Mouse (Mus musculus) ES-Bruce4 (cell line): ENCODE measurements around the gene Pgap3. TPM values are rescaled to one million over a fixed set of nuclear protein-coding genes. Genes with fewer than 3 reads are reported as not detected.

ENCODE experiments used
- H3K27ac ChIP-seq: 2 replicates; pipeline ENCODE4 v1.5.1; 2012; ENCODE audit warnings: low read length, inconsistent platforms; ENCODE audit not compliant: insufficient read depth
- H3K27me3 ChIP-seq: 2 replicates; pipeline ENCODE4 v1.6.1; 2012; ENCODE audit warnings: mild to moderate bottlenecking, low read length, inconsistent platforms; ENCODE audit not compliant: control insufficient read depth, poor library complexity, insufficient read depth, severe bottlenecking
- H3K36me3 ChIP-seq: 2 replicates; pipeline ENCODE4 v1.6.1; 2012; ENCODE audit warnings: inconsistent platforms, mild to moderate bottlenecking, low read length, moderate library complexity; ENCODE audit not compliant: control insufficient read depth, poor library complexity, insufficient read depth, severe bottlenecking
- H3K4me1 ChIP-seq: one replicate; pipeline ENCODE4 v1.8.1; 2011; ENCODE audit warnings: low read length; ENCODE audit not compliant: control insufficient read depth, insufficient read depth
- H3K4me3 ChIP-seq: 2 replicates; pipeline ENCODE4 v1.5.1; 2011; ENCODE audit warnings: low read depth, mild to moderate bottlenecking, low read length
- H3K9ac ChIP-seq: 2 replicates; pipeline ENCODE4 v1.6.1; 2012; ENCODE audit warnings: low read depth, mild to moderate bottlenecking, inconsistent platforms; ENCODE audit not compliant: poor library complexity, severe bottlenecking
- H3K9me3 ChIP-seq: replicated peaks from 2 replicates; pipeline ENCODE4 v1.6.1; 2012; ENCODE audit warnings: mild to moderate bottlenecking, low read length, inconsistent platforms; ENCODE audit not compliant: control insufficient read depth, poor library complexity, insufficient read depth, severe bottlenecking
- CTCF ChIP-seq: IDR thresholded peaks from one replicate; pipeline ENCODE4 v1.8.1; 2011; ENCODE audit warnings: low read depth, low read length
- EP300 ChIP-seq: IDR thresholded peaks from 2 replicates; pipeline ENCODE4 v1.6.1; 2011; ENCODE audit warnings: low read depth, low read length; ENCODE audit not compliant: insufficient read depth
- POLR2A ChIP-seq: IDR thresholded peaks from one replicate; pipeline ENCODE4 v1.8.1; 2011; ENCODE audit warnings: low read length; ENCODE audit not compliant: insufficient read depth
- polyA plus RNA-seq: library from polyadenylated mRNA; stranded (reverse); fragments of >200 nt; gene quantifications from 2 replicates; pipeline ENCODE4 v1.2.4, GENCODE M21; 2011; ENCODE audit warnings: low read depth; ENCODE audit not compliant: missing spikeins, insufficient read depth, insufficient read length

The Pgap3 gene
- polyA plus RNA-seq, 1 experiment, result 5.0 TPM

DNA sequence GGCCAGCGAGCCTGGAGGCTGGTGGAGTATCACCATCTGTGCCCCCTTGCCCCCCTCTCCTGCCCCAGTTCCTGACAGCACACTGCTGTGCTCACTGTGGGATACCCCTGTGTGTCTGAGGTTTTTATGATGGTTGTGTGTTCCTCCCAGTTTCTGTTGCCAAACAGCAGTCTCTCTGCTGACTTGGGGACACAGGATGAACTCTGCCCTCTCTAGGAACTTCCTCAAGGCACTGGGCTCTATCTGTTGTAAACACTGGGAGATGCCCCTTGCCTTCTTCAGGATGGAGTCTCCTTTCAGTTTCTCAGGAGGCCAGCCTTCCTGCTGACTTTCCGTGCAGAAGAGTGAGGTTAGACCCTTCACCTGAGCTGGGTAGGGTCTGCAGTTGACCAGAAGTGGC lies 13.9 kb upstream of the Pgap3 start:
- H3K9ac ChIP-seq, result no peak overlapping the region
- H3K4me1 ChIP-seq, result peaks cover 6% of the 10 kb centered on the region
- no peaks in the 10 kb centered on the region for H3K9me3 ChIP-seq
- no peak for TF ChIP-seq CTCF
- TF ChIP-seq EP300, result no peak
- TF ChIP-seq POLR2A, result no peak
- no peaks in the 10 kb centered on the region for H3K36me3 ChIP-seq
- no peaks in the 10 kb centered on the region for H3K27me3 ChIP-seq
- no peak overlapping the region for H3K27ac ChIP-seq
- H3K4me3 ChIP-seq, result no peak overlapping the region

DNA sequence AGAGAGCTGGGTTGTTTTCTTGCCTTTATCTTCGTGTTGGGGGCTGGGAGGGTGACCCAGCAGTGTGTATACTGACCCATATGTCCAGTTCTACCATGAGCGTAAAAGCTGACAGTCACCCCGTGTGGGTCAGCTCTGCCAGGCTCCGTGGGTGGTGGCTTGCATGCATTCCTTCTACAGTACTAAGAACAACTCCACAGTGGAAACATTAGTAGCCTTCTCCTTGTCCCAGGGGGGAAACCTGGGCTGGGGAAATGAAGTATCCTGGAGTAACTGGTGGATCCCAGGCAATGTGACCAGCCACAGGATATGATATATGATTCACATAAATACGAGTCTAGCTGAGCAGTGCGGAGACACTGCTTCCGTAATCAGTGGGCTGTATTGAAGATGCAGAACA lies 13.4 kb upstream of the Pgap3 start:
- Histone ChIP-seq H3K27me3 (no peaks in the 10 kb centered on the region), H3K36me3 (no peaks in the 10 kb centered on the region), H3K4me1 (peaks cover 10% of the 10 kb centered on the region), H3K4me3 (no peak overlapping the region), H3K9me3 (no peaks in the 10 kb centered on the region), H3K27ac (no peak overlapping the region), H3K9ac (peak overlapping the region; percentile 92)
- TF ChIP-seq EP300 (no peak), POLR2A (no peak), CTCF (no peak)

DNA sequence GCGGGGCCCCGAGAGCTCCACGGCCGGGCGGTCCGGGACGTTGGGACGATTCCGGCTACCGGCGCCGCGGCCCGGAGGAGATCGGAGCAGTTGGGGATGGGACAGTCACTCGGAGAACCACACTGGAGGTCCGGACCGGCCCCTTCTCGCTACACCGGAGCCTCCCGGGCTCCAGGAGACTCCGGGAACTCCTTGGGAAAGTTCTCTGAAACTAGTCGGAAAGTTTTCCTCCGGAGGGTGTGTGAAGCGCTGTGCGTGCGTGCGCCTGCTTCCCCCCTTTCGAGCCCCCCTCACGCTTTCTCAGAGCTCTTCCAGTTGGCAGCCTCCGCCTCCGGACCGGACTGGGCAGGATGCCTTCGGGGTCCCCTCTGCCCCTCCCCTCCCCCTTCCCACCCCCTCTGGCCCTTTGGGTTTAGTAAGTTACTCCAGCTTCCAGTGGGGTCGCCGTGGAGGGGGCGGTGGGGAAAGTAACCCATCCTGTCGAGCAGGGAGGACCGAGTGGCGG lies 12.6 kb upstream of the Pgap3 start:
- peaks cover 10% of the 10 kb centered on the region for H3K4me1 ChIP-seq
- H3K9ac ChIP-seq, result peak overlapping the region; percentile 92
- H3K27me3 ChIP-seq, result no peaks in the 10 kb centered on the region
- TF ChIP-seq CTCF (no peak), EP300 (no peak), POLR2A (no peak)
- peak overlapping the region; percentile 70 for H3K4me3 ChIP-seq
- H3K9me3 ChIP-seq, result no peaks in the 10 kb centered on the region
- H3K27ac ChIP-seq, result no peak overlapping the region
- H3K36me3 ChIP-seq, result no peaks in the 10 kb centered on the region

DNA sequence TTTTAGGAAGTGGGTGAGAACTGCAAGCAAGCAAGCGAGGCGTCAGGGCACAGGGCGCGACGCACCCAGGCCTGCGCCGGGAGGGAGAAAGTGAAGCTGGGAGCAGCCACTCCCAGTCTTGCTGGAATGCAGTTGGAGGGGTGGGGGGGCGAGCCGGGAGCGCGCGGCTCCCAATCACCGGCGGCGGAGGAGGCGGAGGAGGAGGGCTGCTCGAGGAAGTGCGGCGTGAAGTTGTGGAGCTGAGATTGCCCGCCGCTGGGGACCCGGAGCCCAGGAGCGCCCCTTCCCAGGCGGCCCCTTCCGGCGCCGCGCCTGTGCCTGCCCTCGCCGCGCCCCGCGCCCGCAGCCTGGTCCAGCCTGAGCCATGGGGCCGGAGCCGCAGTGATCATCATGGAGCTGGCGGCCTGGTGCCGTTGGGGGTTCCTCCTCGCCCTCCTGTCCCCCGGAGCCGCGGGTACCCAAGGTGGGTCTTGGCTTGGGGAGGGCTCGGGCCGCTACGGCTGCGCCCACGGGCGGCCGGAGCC lies 12.0 kb upstream of the Pgap3 start, which contains the start of gene Erbb2:
TSS of gene Erbb2 (plus strand) at position 198 of the 524 bp plus-strand sequence.
- H3K9me3 ChIP-seq, result no peaks in the 10 kb centered on the region
- H3K36me3 ChIP-seq, result no peaks in the 10 kb centered on the region
- peak within 1 kb of the TSS; percentile 70 for H3K4me3 ChIP-seq
- H3K27ac ChIP-seq, result no peak within 1 kb of the TSS
- no peaks in the 10 kb centered on the region for H3K27me3 ChIP-seq
- TF ChIP-seq EP300, result 0 out of 2 replicates have a peak, but pooled peaks have one; percentile 21
- peak; percentile 29 for TF ChIP-seq POLR2A
- TF ChIP-seq CTCF, result no peak
- H3K9ac ChIP-seq, result peak within 1 kb of the TSS; percentile 92
- peaks cover 10% of the 10 kb centered on the region for H3K4me1 ChIP-seq

DNA sequence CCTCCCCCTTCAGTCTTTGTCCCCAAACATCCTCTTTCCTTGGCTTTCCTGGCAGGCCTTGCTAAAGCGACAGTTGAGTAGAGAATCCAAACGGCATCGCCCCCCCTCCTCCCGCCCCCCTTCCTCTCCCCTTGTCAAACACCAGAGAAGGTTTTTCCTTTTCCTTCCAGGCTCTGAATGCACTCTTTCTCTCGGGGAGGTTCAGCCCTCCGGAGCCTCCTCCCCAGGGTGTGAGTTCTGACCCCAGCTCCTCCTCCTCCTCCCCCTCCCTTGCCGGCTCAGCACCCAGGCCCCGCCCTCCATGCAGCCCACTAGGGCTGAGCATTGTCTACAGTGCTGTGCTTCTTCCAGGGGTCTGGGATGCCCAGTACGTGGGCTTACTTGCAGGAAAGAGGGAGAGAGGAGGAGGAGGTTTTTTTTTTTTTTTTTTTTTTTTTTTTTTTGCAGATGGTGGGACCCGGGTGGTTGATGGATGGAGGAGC lies 9.1 kb upstream of the Pgap3 start:
- H3K9me3 ChIP-seq, result no peaks in the 10 kb centered on the region
- H3K4me3 ChIP-seq, result no peak overlapping the region
- no peak overlapping the region for H3K27ac ChIP-seq
- H3K4me1 ChIP-seq, result peaks cover 8% of the 10 kb centered on the region
- H3K36me3 ChIP-seq, result no peaks in the 10 kb centered on the region
- peak overlapping the region; percentile 37 for H3K9ac ChIP-seq
- TF ChIP-seq POLR2A (no peak), EP300 (0 out of 2 replicates have a peak, but pooled peaks have one; percentile 6)
- no peaks in the 10 kb centered on the region for H3K27me3 ChIP-seq

DNA sequence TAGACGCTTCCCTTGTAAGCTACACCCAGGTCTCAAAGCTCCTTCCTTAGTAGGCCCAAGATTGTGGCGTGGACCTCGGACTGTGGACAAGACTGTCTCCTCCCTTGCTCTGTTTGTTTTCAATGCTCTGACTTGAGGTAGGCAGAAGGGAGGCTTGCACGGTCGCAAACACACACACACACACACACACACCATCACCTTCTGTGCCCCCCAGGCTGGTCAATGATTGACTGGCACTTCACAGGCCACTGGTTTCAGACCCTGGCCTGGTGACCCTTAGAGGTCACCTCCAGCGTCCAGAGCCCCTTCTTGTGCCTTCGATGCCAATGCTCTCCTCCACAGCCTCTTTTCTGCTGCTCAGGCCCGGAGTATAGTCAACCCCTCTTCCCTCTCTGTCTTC lies 8.6 kb upstream of the Pgap3 start:
- Histone ChIP-seq H3K27me3 (no peaks in the 10 kb centered on the region), H3K27ac (no peak overlapping the region), H3K36me3 (no peaks in the 10 kb centered on the region), H3K9me3 (no peaks in the 10 kb centered on the region), H3K4me1 (peaks cover 8% of the 10 kb centered on the region), H3K4me3 (no peak overlapping the region), H3K9ac (peak overlapping the region; percentile 37)
- TF ChIP-seq CTCF (no peak), POLR2A (no peak), EP300 (no peak)
